In the genomic region with DNA sequence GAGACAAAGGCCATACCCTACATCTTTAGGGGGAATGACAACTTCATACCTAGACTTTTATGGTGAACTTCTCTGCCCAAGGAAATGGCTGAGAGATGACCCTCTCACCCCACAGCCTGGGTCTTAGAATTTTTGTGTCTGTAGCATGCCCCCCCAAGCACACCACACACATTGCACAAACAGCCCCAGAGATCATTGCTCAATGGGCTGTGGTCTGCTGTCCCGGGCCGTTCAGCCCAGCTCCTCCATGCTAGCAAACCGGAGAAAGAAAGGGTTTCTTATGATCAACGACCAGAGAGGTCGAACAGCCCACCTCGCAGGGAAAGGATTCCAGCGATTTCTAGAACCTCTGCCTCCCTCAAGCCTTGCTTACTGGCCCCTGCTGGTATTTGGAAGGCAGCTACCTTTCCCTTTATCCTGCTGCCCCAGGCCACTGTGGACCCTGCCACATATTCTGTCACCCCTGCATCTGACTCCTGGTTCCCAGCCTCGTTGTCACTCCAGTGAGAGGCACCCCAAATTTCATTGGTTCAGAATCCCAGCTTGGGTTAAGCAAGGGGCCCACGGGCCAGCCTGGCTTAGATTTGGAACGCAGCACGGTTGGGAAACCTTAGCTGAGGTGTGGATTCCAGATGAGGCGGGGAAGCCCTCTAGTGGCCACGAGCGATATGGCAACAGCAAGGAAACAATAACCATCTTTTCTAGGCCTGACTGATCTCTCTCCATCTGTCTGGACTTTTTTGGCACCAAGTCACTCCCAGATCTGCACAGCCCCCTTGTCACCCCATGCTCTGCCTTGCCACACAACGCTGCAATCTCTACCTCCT, we compare ENCODE assay signal across 8 mouse cellular contexts. TPM values are rescaled to one million over a fixed set of nuclear protein-coding genes. Genes with fewer than 3 reads are reported as not detected.
DNase-seq lines count a peak whose midpoint lies in the region; ATAC-seq and TF ChIP-seq lines count a peak whose summit lies in the region.

No protein-coding gene starts in this region.

- H3K36me3 ChIP-seq in G1E (replicated peaks) = no peaks in the 10 kb centered on the region
- H3K36me3 ChIP-seq in forebrain, postnatal 0 days (ENCODE audit: insufficient read depth) = no peaks in the 10 kb centered on the region
- no peaks in the 10 kb centered on the region for H3K36me3 ChIP-seq in lung, embryonic 15.5 days
- H3K36me3 ChIP-seq in thymus, adult 2 months (ENCODE audit: control insufficient read depth, insufficient read depth, low read length) = no peaks in the 10 kb centered on the region

- H3K4me2 ChIP-seq in forebrain, postnatal 0 days (ENCODE audit: low read depth) = no peak overlapping the region; the same call in 1 of the 2 replicates
- H3K4me2 ChIP-seq in lung, embryonic 15.5 days = peak overlapping the region; percentile 28

- H3K27ac ChIP-seq in forebrain, postnatal 0 days (ENCODE audit: low read depth, low read length) = no peak overlapping the region
- H3K27ac ChIP-seq in lung, embryonic 15.5 days = no peak overlapping the region
- no peak overlapping the region for H3K27ac ChIP-seq in olfactory bulb, adult 2 months (ENCODE audit: insufficient read depth, low read depth, low read length)
- H3K27ac ChIP-seq in thymus, adult 2 months (ENCODE audit: control insufficient read depth, insufficient read depth, low read length) = no peak overlapping the region; the same call in 1 of the 2 replicates

- no peak overlapping the region for H3K4me3 ChIP-seq in G1E (ENCODE audit: low read depth, low read length)
- H3K4me3 ChIP-seq in forebrain, postnatal 0 days (ENCODE audit: low read depth, low read length) = no peak overlapping the region
- H3K4me3 ChIP-seq in lung, embryonic 15.5 days = no peak overlapping the region
- H3K4me3 ChIP-seq in olfactory bulb, adult 2 months (ENCODE audit: insufficient read depth, low read depth, low read length) = no peak overlapping the region
- no peak overlapping the region for H3K4me3 ChIP-seq in thymus, adult 2 months (ENCODE audit: control insufficient read depth, insufficient read depth, low read length)

- no peaks in the 10 kb centered on the region for H3K9me3 ChIP-seq in G1E (replicated peaks)
- no peaks in the 10 kb centered on the region for H3K9me3 ChIP-seq in forebrain, postnatal 0 days (ENCODE audit: low read length)
- no peaks in the 10 kb centered on the region for H3K9me3 ChIP-seq in lung, embryonic 15.5 days

- WGBS in forebrain, postnatal 0 days = 30% methylated on average over 15 of the region's 15 CpGs
- WGBS in lung, embryonic 15.5 days = 25% methylated on average over 15 of the region's 15 CpGs
- 25% methylated on average over 15 of the region's 15 CpGs for WGBS in olfactory bulb, adult 2 months
- 23% methylated on average over 15 of the region's 15 CpGs for WGBS in thymus, adult 2 months

- peak; percentile 96 for TF ChIP-seq CTCF in G1E (IDR thresholded peaks at IDR 0.05; ENCODE audit: low read depth, low read length)
- peak; percentile 96 for TF ChIP-seq CTCF in forebrain, postnatal 0 days (IDR thresholded peaks at IDR 0.05; ENCODE audit: low read depth)
- TF ChIP-seq CTCF in olfactory bulb, adult 2 months (IDR thresholded peaks at IDR 0.05; ENCODE audit: insufficient read depth, low read depth, low read length) = peak; percentile 69
- peak; percentile 73; the same call in 1 of the 2 replicates for TF ChIP-seq CTCF in thymus, adult 2 months (IDR thresholded peaks at IDR 0.05; ENCODE audit: borderline replicate concordance, control insufficient read depth, extremely low read depth, insufficient read depth, low read length, poor library complexity)

- peaks cover 14% of the 10 kb centered on the region for H3K27me3 ChIP-seq in G1E (ENCODE audit: insufficient read depth, low read length)
- no peaks in the 10 kb centered on the region for H3K27me3 ChIP-seq in forebrain, postnatal 0 days (ENCODE audit: insufficient read depth, low read length)
- H3K27me3 ChIP-seq in lung, embryonic 15.5 days = no peaks in the 10 kb centered on the region
- no peaks in the 10 kb centered on the region for H3K27me3 ChIP-seq in thymus, adult 2 months (ENCODE audit: control insufficient read depth, insufficient read depth, low read length)

- DNase-seq in G1E (ENCODE audit: low spot score) = peak; percentile 63
- DNase-seq in cerebellum, adult 18-20 months = peak; percentile 76 to 84
- peak; percentile 86 for DNase-seq in forebrain, postnatal 0 days
- DNase-seq in heart, postnatal 4 days = peak; percentile 90
- peak; percentile 72 to 91 for DNase-seq in layer of hippocampus, adult 8-10 months (ENCODE audit: low spot score in 2 of 2)
- DNase-seq in thymus, adult 2 months = peak; percentile 86

- no peak overlapping the region for H3K9ac ChIP-seq in forebrain, postnatal 0 days
- H3K9ac ChIP-seq in lung, embryonic 15.5 days = no peak overlapping the region

- no peak for TF ChIP-seq POLR2A in olfactory bulb, adult 2 months (IDR thresholded peaks at IDR 0.05; ENCODE audit: insufficient read depth, low read depth, low read length)
- 0 out of 2 replicates have a peak, but pooled peaks have one; percentile 2 for TF ChIP-seq POLR2A in thymus, adult 2 months (IDR thresholded peaks at IDR 0.05; ENCODE audit: control insufficient read depth, extremely low read depth, insufficient read depth, low read length, poor library complexity)

- peaks cover 16% of the 10 kb centered on the region for H3K4me1 ChIP-seq in G1E (ENCODE audit: insufficient read depth, low read depth, low read length)
- 0 out of 2 replicates have a peak, but pooled peaks cover 6% of the 10 kb centered on the region for H3K4me1 ChIP-seq in forebrain, postnatal 0 days (ENCODE audit: insufficient read depth)
- peaks cover 3% of the 10 kb centered on the region; the same call in 1 of the 2 replicates for H3K4me1 ChIP-seq in lung, embryonic 15.5 days
- 0 out of 2 replicates have a peak, but pooled peaks cover 6% of the 10 kb centered on the region for H3K4me1 ChIP-seq in olfactory bulb, adult 2 months (ENCODE audit: control insufficient read depth, insufficient read depth, low read length)
- peaks cover 31% of the 10 kb centered on the region for H3K4me1 ChIP-seq in thymus, adult 2 months (replicated peaks; ENCODE audit: control insufficient read depth, insufficient read depth, low read length)

- ATAC-seq in G1E (ENCODE audit: extremely low read depth, insufficient number of reproducible peaks, low FRiP score, poor library complexity, severe bottlenecking) = peak; percentile 62
- ATAC-seq in forebrain, postnatal 0 days = peak; percentile 90
- peak; percentile 58; the same call in 1 of the 2 replicates for ATAC-seq in lung, embryonic 15.5 days (ENCODE audit: borderline replicate concordance, extremely low read depth, low FRiP score, low TSS enrichment)

RNA-seq across cellular contexts. Expression of gene Lrrc8d, which starts 45.3 kb away (rescaled TPM):
- 0.23 and 0.73 TPM in 2 replicates for total RNA-seq in G1E (2014; fragmentation: Nextera tagmentation)
- total RNA-seq in G1E (2017) = 0.23 and 0.38 TPM in 2 replicates
- not detected in 2 replicates for polyA plus RNA-seq in G1E (2012)
- 11.8 and 16.8 TPM in 2 replicates for total RNA-seq in forebrain, postnatal 0 days (2014; rRNA removed)
- 25.6 and 37.2 TPM in 2 replicates for polyA plus RNA-seq in forebrain, postnatal 0 days (2015; fragmentation: Nextera tagmentation; extraction: Ambion mirVana)
- total RNA-seq in heart, postnatal 4 days (2021) = 10 to 100 TPM; 21.2 to 23.6 TPM
- 10 to 100 TPM; 45.1 to 57.8 (median 50.1) TPM for total RNA-seq in layer of hippocampus, adult 8-10 months (2022)
- polyA plus RNA-seq in lung, embryonic 15.5 days (2015; fragmentation: Nextera tagmentation; extraction: Ambion mirVana) = 21.0 and 21.2 TPM in 2 replicates
- polyA plus RNA-seq in olfactory bulb, adult 2 months (2012; ENCODE audit: insufficient read depth, insufficient read length, low replicate concordance, missing spikeins) = not detected in 2 replicates
- polyA plus RNA-seq in thymus, adult 2 months (2012; rRNA removed) = 5.6 and 5.7 TPM in 2 replicates
